Mouse (Mus musculus) embryonic facial prominence, embryonic 15.5 days (tissue): ENCODE data around the gene Ssbp3. TPM values are rescaled to one million over a fixed set of nuclear protein-coding genes. Genes with fewer than 3 reads are reported as not detected.
A peak's percentile ranks its signal among the peaks of the same experiment; 100 is the strongest.

Experiments used
- ATAC-seq: fragments of 200-750 bp; cut with Nextera tagmentation; 2 replicates; pipeline ENCODE4 v1.8.0; 2017; ENCODE audit warnings: low read depth, moderate TSS enrichment; ENCODE audit not compliant: insufficient number of reproducible peaks, low FRiP score, low TSS enrichment
- H3K27ac ChIP-seq: fragments of 300-500 bp; sonication (generic); replicated peaks from 2 replicates; pipeline ENCODE4 v1.5.1; 2015; ENCODE audit warnings: mild to moderate bottlenecking, inconsistent platforms
- H3K27me3 ChIP-seq: fragments of 300-500 bp; sonication (generic); 2 replicates; pipeline ENCODE4 v1.6.1; 2015; ENCODE audit warnings: inconsistent platforms
- H3K36me3 ChIP-seq: fragments of 300-500 bp; sonication (generic); 2 replicates; pipeline ENCODE4 v1.6.1; 2015; ENCODE audit warnings: mild to moderate bottlenecking, inconsistent platforms
- H3K4me1 ChIP-seq: fragments of 300-500 bp; sonication (generic); 2 replicates; pipeline ENCODE4 v1.6.1; 2015; ENCODE audit warnings: inconsistent platforms
- H3K4me2 ChIP-seq: fragments of 300-500 bp; sonication (generic); replicated peaks from 2 replicates; pipeline ENCODE4 v1.6.1; 2015; ENCODE audit warnings: mild to moderate bottlenecking, inconsistent platforms
- H3K4me3 ChIP-seq: fragments of 300-500 bp; sonication (generic); replicated peaks from 2 replicates; pipeline ENCODE4 v1.5.1; 2015; ENCODE audit warnings: mild to moderate bottlenecking, inconsistent platforms
- H3K9ac ChIP-seq: fragments of 300-500 bp; sonication (generic); 2 replicates; pipeline ENCODE4 v1.6.1; 2015; ENCODE audit warnings: inconsistent platforms
- H3K9me3 ChIP-seq: fragments of 300-500 bp; sonication (generic); replicated peaks from 2 replicates; pipeline ENCODE4 v1.6.1; 2016; ENCODE audit warnings: inconsistent platforms
- WGBS: fragments of 180-500 bp; shearing (Covaris S2); methylation state at CpG from one replicate; pipeline ENCODE4 v1.1.7; 2015; 5-methylcytosine and 5-hydroxymethylcytosine counted together
- polyA plus RNA-seq: library from polyadenylated mRNA; unstranded; fragments of >200 nt; fragmentation: Nextera tagmentation; extraction: Ambion mirVana; gene quantifications from 2 replicates; pipeline ENCODE4 v1.2.1, GENCODE M21; 2015

Gene Ssbp3
- polyA plus RNA-seq, 1 experiment from 2014 or later = 136 TPM

GRCm38 (mm10) chr4:107013119-107013816, 102.8 kb downstream of the Ssbp3 start:
- Histone ChIP-seq H3K9me3 (no peaks in the 10 kb centered on the region), H3K4me3 (no peak overlapping the region), H3K4me2 (no peak overlapping the region), H3K4me1 (peaks cover 76% of the 10 kb centered on the region), H3K27me3 (no peaks in the 10 kb centered on the region), H3K9ac (no peak overlapping the region), H3K36me3 (0 out of 2 replicates have a peak, but pooled peaks cover 5% of the 10 kb centered on the region), H3K27ac (peak overlapping the region; percentile 29; the same call in 1 of the 2 replicates)
- no peak for ATAC-seq
- 55% methylated on average over 6 of the region's 6 CpGs for WGBS

- no peak overlapping the region for H3K4me2 ChIP-seq
- no peaks in the 10 kb centered on the region for H3K27me3 ChIP-seq
- H3K4me1 ChIP-seq = peaks cover 81% of the 10 kb centered on the region
- 0 out of 2 replicates have a peak, but pooled peaks cover 5% of the 10 kb centered on the region for H3K36me3 ChIP-seq
- 60% methylated on average over 9 of the region's 9 CpGs for WGBS
- no peak for ATAC-seq
- 0 out of 2 replicates have a peak overlapping the region, but pooled peaks have one; percentile 29 for H3K27ac ChIP-seq
- no peak overlapping the region for H3K9ac ChIP-seq
- no peaks in the 10 kb centered on the region for H3K9me3 ChIP-seq
- H3K4me3 ChIP-seq = no peak overlapping the region
Measured at GRCm38 (mm10) chr4:107013817-107014260, 103.3 kb downstream of the Ssbp3 start.

GRCm38 (mm10) chr4:107015971-107016511, 105.5 kb downstream of the Ssbp3 start:
- H3K36me3 ChIP-seq = no peaks in the 10 kb centered on the region
- 40% methylated on average over 13 of the region's 13 CpGs for WGBS

GRCm38 (mm10) chr4:107017257-107017656, 106.8 kb downstream of the Ssbp3 start:
- H3K27ac ChIP-seq = 0 out of 2 replicates have a peak overlapping the region, but pooled peaks have one; percentile 73
- no peaks in the 10 kb centered on the region for H3K9me3 ChIP-seq
- H3K4me2 ChIP-seq = no peak overlapping the region
- H3K4me3 ChIP-seq = no peak overlapping the region
- no peaks in the 10 kb centered on the region for H3K27me3 ChIP-seq
- peaks cover 77% of the 10 kb centered on the region for H3K4me1 ChIP-seq
- no peaks in the 10 kb centered on the region for H3K36me3 ChIP-seq
- ATAC-seq = no peak
- no peak overlapping the region for H3K9ac ChIP-seq

More at GRCm38 (mm10) chr4:107015971-107016511, 105.5 kb downstream of the Ssbp3 start:
- peaks cover 85% of the 10 kb centered on the region for H3K4me1 ChIP-seq
- 0 out of 2 replicates have a peak, but pooled peaks have one; percentile 11 for ATAC-seq
- H3K27ac ChIP-seq = peak overlapping the region; percentile 73; the same call in 1 of the 2 replicates
- no peaks in the 10 kb centered on the region for H3K9me3 ChIP-seq
- H3K4me3 ChIP-seq = no peak overlapping the region
- H3K4me2 ChIP-seq = no peak overlapping the region
- no peak overlapping the region for H3K9ac ChIP-seq
- no peaks in the 10 kb centered on the region for H3K27me3 ChIP-seq

GRCm38 (mm10) chr4:107018521-107018920, 108.0 kb downstream of the Ssbp3 start:
- Histone ChIP-seq H3K4me1 (peaks cover 65% of the 10 kb centered on the region), H3K4me3 (no peak overlapping the region), H3K9me3 (no peaks in the 10 kb centered on the region), H3K27ac (peak overlapping the region; percentile 61), H3K36me3 (no peaks in the 10 kb centered on the region), H3K9ac (no peak overlapping the region), H3K4me2 (no peak overlapping the region), H3K27me3 (no peaks in the 10 kb centered on the region)
- WGBS = 59% methylated on average over 3 of the region's 3 CpGs
- no peak for ATAC-seq

- WGBS = 21% methylated on average over 7 of the region's 7 CpGs
- H3K9ac ChIP-seq = no peak overlapping the region
- no peaks in the 10 kb centered on the region for H3K27me3 ChIP-seq
- H3K4me1 ChIP-seq = peaks cover 60% of the 10 kb centered on the region
- ATAC-seq = no peak
- H3K4me2 ChIP-seq = no peak overlapping the region
- H3K9me3 ChIP-seq = no peaks in the 10 kb centered on the region
- H3K36me3 ChIP-seq = no peaks in the 10 kb centered on the region
- peak overlapping the region; percentile 61 for H3K27ac ChIP-seq
- no peak overlapping the region for H3K4me3 ChIP-seq
Measured at GRCm38 (mm10) chr4:107019027-107019426, 108.5 kb downstream of the Ssbp3 start.

- Histone ChIP-seq H3K4me3 (no peak overlapping the region), H3K9ac (no peak overlapping the region), H3K27ac (no peak overlapping the region), H3K36me3 (peaks cover 3% of the 10 kb centered on the region; the same call in 1 of the 2 replicates), H3K27me3 (no peaks in the 10 kb centered on the region), H3K9me3 (no peaks in the 10 kb centered on the region), H3K4me2 (no peak overlapping the region), H3K4me1 (peaks cover 48% of the 10 kb centered on the region)
- 68% methylated on average over 5 of the region's 5 CpGs for WGBS
- ATAC-seq = no peak
Measured at GRCm38 (mm10) chr4:107020287-107021000, 109.9 kb downstream of the Ssbp3 start.

GRCm38 (mm10) chr4:107021464-107021863, 111.0 kb downstream of the Ssbp3 start:
- no peak overlapping the region for H3K4me2 ChIP-seq
- H3K27ac ChIP-seq = no peak overlapping the region
- H3K36me3 ChIP-seq = peaks cover 3% of the 10 kb centered on the region; the same call in 1 of the 2 replicates
- H3K4me1 ChIP-seq = peaks cover 37% of the 10 kb centered on the region
- no peak overlapping the region for H3K4me3 ChIP-seq
- 62% methylated on average over 3 of the region's 3 CpGs for WGBS
- H3K9ac ChIP-seq = no peak overlapping the region
- no peaks in the 10 kb centered on the region for H3K9me3 ChIP-seq
- ATAC-seq = no peak
- no peaks in the 10 kb centered on the region for H3K27me3 ChIP-seq

GRCm38 (mm10) chr4:107024899-107025298, 114.4 kb downstream of the Ssbp3 start:
- Histone ChIP-seq H3K4me2 (no peak overlapping the region), H3K9me3 (no peaks in the 10 kb centered on the region), H3K4me1 (peaks cover 18% of the 10 kb centered on the region; the same call in 1 of the 2 replicates), H3K27ac (no peak overlapping the region), H3K9ac (no peak overlapping the region), H3K4me3 (no peak overlapping the region), H3K27me3 (no peaks in the 10 kb centered on the region), H3K36me3 (peaks cover 22% of the 10 kb centered on the region)
- ATAC-seq = no peak
- 83% methylated on average over 7 of the region's 7 CpGs for WGBS

GRCm38 (mm10) chr4:107025369-107025768, 114.9 kb downstream of the Ssbp3 start:
- Histone ChIP-seq H3K4me2 (no peak overlapping the region), H3K4me3 (no peak overlapping the region), H3K9me3 (no peaks in the 10 kb centered on the region), H3K9ac (no peak overlapping the region; the same call in 1 of the 2 replicates), H3K36me3 (peaks cover 23% of the 10 kb centered on the region), H3K27me3 (no peaks in the 10 kb centered on the region), H3K27ac (no peak overlapping the region), H3K4me1 (peaks cover 18% of the 10 kb centered on the region; the same call in 1 of the 2 replicates)
- no peak for ATAC-seq
- WGBS = 72% methylated on average over 5 of the region's 5 CpGs

GRCm38 (mm10) chr4:107026451-107026850, 116.0 kb downstream of the Ssbp3 start:
- H3K4me3 ChIP-seq = no peak overlapping the region
- no peak overlapping the region for H3K4me2 ChIP-seq
- no peak for ATAC-seq
- H3K9ac ChIP-seq = no peak overlapping the region
- H3K27ac ChIP-seq = no peak overlapping the region
- no peaks in the 10 kb centered on the region for H3K27me3 ChIP-seq
- H3K9me3 ChIP-seq = no peaks in the 10 kb centered on the region
- H3K36me3 ChIP-seq = peaks cover 34% of the 10 kb centered on the region
- WGBS = 47% methylated on average over 8 of the region's 8 CpGs
- peaks cover 13% of the 10 kb centered on the region; the same call in 1 of the 2 replicates for H3K4me1 ChIP-seq
